Mouse (Mus musculus) liver, embryonic 16.5 days (tissue): Measurements from ENCODE around the gene Inca1. TPM values are rescaled to one million over a fixed set of nuclear protein-coding genes. Genes with fewer than 3 reads are reported as not detected.

Experiments
- ATAC-seq: fragments of 200-750 bp; cut with Nextera tagmentation; 2 replicates; pipeline ENCODE4 v1.8.0; 2017; ENCODE audit warnings: low read depth, mild to moderate bottlenecking, moderate number of reproducible peaks, moderate library complexity
- H3K27ac ChIP-seq: fragments of 300-500 bp; sonication (generic); 2 replicates; pipeline ENCODE4 v1.5.1; 2014; ENCODE audit warnings: mild to moderate bottlenecking, low read length
- H3K27me3 ChIP-seq: fragments of 300-500 bp; sonication (generic); 2 replicates; pipeline ENCODE4 v1.6.1; 2014; ENCODE audit warnings: low read depth, low read length, mixed read lengths; ENCODE audit not compliant: control insufficient read depth, insufficient read depth
- H3K36me3 ChIP-seq: fragments of 300-500 bp; sonication (generic); 2 replicates; pipeline ENCODE4 v1.6.1; 2014; ENCODE audit warnings: mild to moderate bottlenecking; ENCODE audit not compliant: control insufficient read depth, insufficient read depth
- H3K4me1 ChIP-seq: fragments of 300-500 bp; sonication (generic); 2 replicates; pipeline ENCODE4 v1.6.1; 2014; ENCODE audit warnings: low read depth, low read length, mixed read lengths; ENCODE audit not compliant: control insufficient read depth
- H3K4me2 ChIP-seq: fragments of 300-500 bp; sonication (generic); 2 replicates; pipeline ENCODE4 v1.6.1; 2014; ENCODE audit warnings: low read depth, low read length, mixed read lengths
- H3K4me3 ChIP-seq: fragments of 300-500 bp; sonication (generic); 2 replicates; pipeline ENCODE4 v1.5.1; 2014; ENCODE audit warnings: low read depth, mild to moderate bottlenecking, low read length
- H3K9ac ChIP-seq: fragments of 300-500 bp; sonication (generic); 2 replicates; pipeline ENCODE4 v1.6.1; 2014; ENCODE audit warnings: low read depth, low read length
- H3K9me3 ChIP-seq: fragments of 300-500 bp; sonication (generic); replicated peaks from 2 replicates; pipeline ENCODE4 v1.6.1; 2016; ENCODE audit warnings: low read length; ENCODE audit not compliant: control insufficient read depth
- WGBS: fragments of 180-500 bp; shearing (Covaris S2); extraction: QIAGEN DNeasy Blood & Tissue Kit; methylation state at CpG from one replicate; pipeline ENCODE4 v1.1.7; 2014; ENCODE audit not compliant: insufficient replicate concordance; 5-methylcytosine and 5-hydroxymethylcytosine counted together
- polyA plus RNA-seq: library from polyadenylated mRNA; unstranded; fragments of >200 nt; fragmentation: Nextera tagmentation; extraction: Ambion mirVana; gene quantifications from 2 replicates; pipeline ENCODE4 v1.2.1, GENCODE M21; 2015

The Inca1 gene
- polyA plus RNA-seq, 1 experiment from 2014 or later: 1.1 TPM

GRCm38 (mm10) chr11:70679894-70680293, 20.1 kb downstream of the Inca1 start:
- Histone ChIP-seq H3K4me2 (no peak overlapping the region), H3K9ac (no peak overlapping the region), H3K9me3 (no peaks in the 10 kb centered on the region), H3K27ac (peak overlapping the region; percentile 43; the same call in 1 of the 2 replicates), H3K4me1 (peaks cover 7% of the 10 kb centered on the region), H3K36me3 (no peaks in the 10 kb centered on the region), H3K27me3 (no peaks in the 10 kb centered on the region), H3K4me3 (no peak overlapping the region)
- 40% methylated on average over 8 of the region's 8 CpGs for WGBS
- no peak for ATAC-seq

- H3K9ac ChIP-seq: no peak overlapping the region
- no peak overlapping the region for H3K4me2 ChIP-seq
- no peak for ATAC-seq
- H3K27ac ChIP-seq: peak overlapping the region; percentile 0; the same call in 1 of the 2 replicates
- H3K36me3 ChIP-seq: no peaks in the 10 kb centered on the region
- peaks cover 7% of the 10 kb centered on the region for H3K4me1 ChIP-seq
- no peaks in the 10 kb centered on the region for H3K27me3 ChIP-seq
- 80% methylated on average over 8 of the region's 8 CpGs for WGBS
- no peak overlapping the region for H3K4me3 ChIP-seq
- H3K9me3 ChIP-seq: no peaks in the 10 kb centered on the region
Observed at GRCm38 (mm10) chr11:70679361-70679760, 20.6 kb downstream of the Inca1 start.

- Histone ChIP-seq H3K27me3 (no peaks in the 10 kb centered on the region), H3K4me3 (no peak overlapping the region), H3K9me3 (no peaks in the 10 kb centered on the region), H3K4me1 (peaks cover 7% of the 10 kb centered on the region), H3K9ac (no peak overlapping the region), H3K36me3 (no peaks in the 10 kb centered on the region), H3K4me2 (no peak overlapping the region), H3K27ac (peak overlapping the region; percentile 35)
- peak; percentile 66 for ATAC-seq
- 66% methylated on average over 2 of the region's 2 CpGs for whole genome bisulfite sequencing
Observed at GRCm38 (mm10) chr11:70678576-70678975, 21.4 kb downstream of the Inca1 start.

- 58% methylated on average over 9 of the region's 9 CpGs for WGBS
- Histone ChIP-seq H3K9ac (no peak overlapping the region), H3K27me3 (no peaks in the 10 kb centered on the region), H3K9me3 (no peaks in the 10 kb centered on the region), H3K4me2 (no peak overlapping the region), H3K4me1 (peaks cover 7% of the 10 kb centered on the region), H3K4me3 (no peak overlapping the region), H3K36me3 (no peaks in the 10 kb centered on the region), H3K27ac (peak overlapping the region; percentile 35)
- peak; percentile 70 for ATAC-seq
Observed at GRCm38 (mm10) chr11:70678092-70678491, 21.9 kb downstream of the Inca1 start.

DNA sequence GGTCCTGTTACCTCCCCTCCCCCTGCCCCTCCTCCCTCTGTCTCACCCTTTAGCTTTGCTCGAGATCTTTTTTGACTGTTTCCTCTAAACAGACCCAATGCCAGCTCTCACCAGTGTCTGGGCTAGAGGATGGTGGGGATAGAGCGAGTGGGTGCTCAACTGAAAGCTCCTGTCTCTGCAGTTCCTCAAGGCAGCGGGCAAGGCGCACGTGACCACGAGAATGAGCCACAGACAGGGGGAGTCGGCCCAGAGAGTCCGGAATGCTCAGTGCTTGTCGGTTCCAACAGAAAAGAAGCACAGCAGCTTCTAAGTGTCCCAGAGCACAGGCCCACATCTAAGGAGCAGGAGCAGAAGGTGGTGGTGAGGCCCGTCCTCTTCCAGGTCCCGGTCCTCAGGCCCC, 25.5 kb downstream of the Inca1 start:
- no peaks in the 10 kb centered on the region for H3K27me3 ChIP-seq
- H3K36me3 ChIP-seq: no peaks in the 10 kb centered on the region
- H3K4me3 ChIP-seq: no peak overlapping the region
- WGBS: 50% methylated on average over 11 of the region's 11 CpGs
- no peak overlapping the region for H3K9ac ChIP-seq
- no peak overlapping the region for H3K27ac ChIP-seq
- peaks cover 17% of the 10 kb centered on the region for H3K4me1 ChIP-seq
- ATAC-seq: no peak
- no peaks in the 10 kb centered on the region for H3K9me3 ChIP-seq
- H3K4me2 ChIP-seq: no peak overlapping the region

DNA sequence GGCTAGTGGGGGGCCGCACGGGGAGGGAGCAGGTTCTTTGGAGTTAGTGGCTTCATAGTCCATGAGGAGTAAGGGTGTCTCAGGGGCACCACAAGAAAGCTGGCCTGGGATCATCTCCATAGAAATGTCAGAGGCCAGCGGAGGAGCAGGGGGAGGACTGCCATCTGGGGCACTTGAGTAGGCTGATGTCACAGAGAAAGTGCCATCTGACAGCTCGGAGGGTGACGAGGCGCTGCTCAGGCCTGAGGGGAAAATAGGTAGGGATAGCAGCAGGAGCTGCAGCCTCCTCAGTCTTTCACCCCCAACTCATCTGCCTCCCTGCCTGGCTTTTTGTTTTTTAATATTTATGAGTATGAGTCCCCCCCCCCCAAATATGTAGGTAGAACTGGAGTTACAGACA, 25.9 kb downstream of the Inca1 start:
- H3K4me1 ChIP-seq: peaks cover 14% of the 10 kb centered on the region
- no peaks in the 10 kb centered on the region for H3K27me3 ChIP-seq
- WGBS: 82% methylated on average over 6 of the region's 6 CpGs
- H3K9ac ChIP-seq: no peak overlapping the region
- ATAC-seq: no peak
- no peaks in the 10 kb centered on the region for H3K36me3 ChIP-seq
- H3K4me2 ChIP-seq: no peak overlapping the region
- H3K27ac ChIP-seq: no peak overlapping the region
- H3K4me3 ChIP-seq: no peak overlapping the region
- no peaks in the 10 kb centered on the region for H3K9me3 ChIP-seq

DNA sequence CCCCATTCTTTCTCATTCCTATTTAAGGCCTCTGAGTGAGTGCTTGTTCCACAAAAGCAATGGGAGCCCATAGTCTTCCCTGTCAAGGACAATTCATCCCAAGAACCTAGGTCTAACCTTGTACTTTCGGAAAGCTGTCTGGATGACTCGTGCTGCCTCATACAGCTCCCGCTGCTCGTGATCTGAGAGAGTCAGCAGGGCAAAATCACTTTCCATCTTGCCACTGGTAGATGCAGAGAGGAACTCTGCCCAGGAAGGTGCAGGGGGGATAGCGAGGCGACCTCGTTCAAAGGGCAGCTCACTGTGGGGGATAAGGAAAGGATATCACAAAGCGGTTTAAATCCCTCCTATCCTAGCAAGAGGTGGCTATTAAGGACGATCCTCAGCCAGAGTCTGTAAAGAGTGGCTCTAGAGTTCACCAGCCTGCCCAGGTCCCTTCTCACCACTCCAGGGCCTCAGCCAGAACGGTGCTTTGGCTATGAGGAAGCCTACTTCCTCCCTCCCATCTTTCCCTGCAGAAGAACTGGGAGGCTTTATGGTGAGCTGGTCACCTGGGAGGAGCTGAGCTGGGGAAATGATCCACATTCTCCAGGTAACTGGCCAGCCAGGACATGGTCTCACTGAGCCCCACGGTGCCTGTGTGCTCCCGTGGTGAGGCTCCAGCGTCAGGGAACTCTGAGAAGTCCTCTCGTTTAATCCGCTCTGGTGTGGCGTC, 28.5 kb downstream of the Inca1 start:
- Histone ChIP-seq H3K4me3 (no peak overlapping the region), H3K27me3 (no peaks in the 10 kb centered on the region), H3K36me3 (no peaks in the 10 kb centered on the region), H3K4me2 (no peak overlapping the region), H3K9me3 (no peaks in the 10 kb centered on the region), H3K4me1 (peaks cover 27% of the 10 kb centered on the region), H3K9ac (no peak overlapping the region), H3K27ac (no peak overlapping the region)
- 78% methylated on average over 16 of the region's 16 CpGs for WGBS
- ATAC-seq: no peak

GRCm38 (mm10) chr11:70670483-70670882, 29.5 kb downstream of the Inca1 start:
- H3K9me3 ChIP-seq: no peaks in the 10 kb centered on the region
- peak overlapping the region; percentile 84 for H3K9ac ChIP-seq
- H3K4me2 ChIP-seq: peak overlapping the region; percentile 98
- peak overlapping the region; percentile 81 for H3K4me3 ChIP-seq
- H3K27ac ChIP-seq: peak overlapping the region; percentile 98
- WGBS: 61% methylated on average over 14 of the region's 14 CpGs
- no peaks in the 10 kb centered on the region for H3K27me3 ChIP-seq
- no peaks in the 10 kb centered on the region for H3K36me3 ChIP-seq
- no peak for ATAC-seq
- H3K4me1 ChIP-seq: peaks cover 27% of the 10 kb centered on the region

DNA sequence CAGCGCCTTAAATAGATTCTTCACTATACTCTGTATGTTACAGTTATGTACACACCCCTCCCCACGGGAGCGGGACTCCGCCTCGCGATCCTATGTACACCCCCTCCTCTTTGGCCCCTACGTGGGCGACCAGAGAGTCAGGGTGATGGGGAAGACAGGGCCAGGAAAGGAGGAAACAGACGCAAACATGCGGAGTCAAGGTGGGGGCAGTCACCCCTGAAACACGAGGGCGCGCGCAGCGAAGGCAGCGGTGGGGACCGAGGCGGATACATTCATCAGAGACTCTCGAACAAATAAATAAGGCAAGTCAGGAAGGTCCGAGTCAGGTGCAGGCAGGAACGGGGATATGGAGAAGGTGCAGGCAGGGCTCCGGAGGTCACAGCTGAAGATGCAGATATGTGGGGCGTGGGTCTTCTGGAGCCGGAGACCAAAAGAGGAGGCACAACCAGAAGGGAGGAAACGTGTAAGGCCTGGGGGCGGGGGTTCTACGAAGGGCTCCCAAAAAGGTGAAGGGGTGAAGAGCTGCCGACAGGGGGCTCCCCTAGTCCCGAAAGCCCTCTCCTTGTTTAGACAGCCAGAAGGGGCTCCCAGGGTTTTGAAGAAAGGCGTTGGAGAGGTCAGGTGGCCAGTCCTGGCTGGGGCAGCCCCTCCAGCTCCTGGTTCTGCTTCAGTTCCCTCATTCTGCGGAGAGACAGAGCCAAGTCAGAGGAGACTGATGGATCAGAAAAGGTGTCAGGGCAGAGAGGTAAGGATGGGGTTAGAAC, 30.2 kb downstream of the Inca1 start:
- Histone ChIP-seq H3K9ac (peak overlapping the region; percentile 84), H3K27me3 (no peaks in the 10 kb centered on the region), H3K4me3 (peak overlapping the region; percentile 81), H3K4me1 (peaks cover 27% of the 10 kb centered on the region), H3K27ac (peak overlapping the region; percentile 98), H3K9me3 (no peaks in the 10 kb centered on the region), H3K36me3 (0 out of 2 replicates have a peak, but pooled peaks cover 2% of the 10 kb centered on the region), H3K4me2 (peak overlapping the region; percentile 98)
- 1% methylated on average over 31 of the region's 31 CpGs for WGBS
- peak; percentile 1; the same call in 1 of the 2 replicates for ATAC-seq
